Mouse (Mus musculus) CD4-positive, CD25-positive, alpha-beta regulatory T cell, adult 2 months (primary cell): ENCODE results near the gene Pcdh17.

Experiments used
- DNase-seq: peaks from one replicate; pipeline ENCODE4 v3.0.0-alpha.2; 2012; ENCODE audit warnings: low read depth, low spot score

Pcdh17 gene

DNA sequence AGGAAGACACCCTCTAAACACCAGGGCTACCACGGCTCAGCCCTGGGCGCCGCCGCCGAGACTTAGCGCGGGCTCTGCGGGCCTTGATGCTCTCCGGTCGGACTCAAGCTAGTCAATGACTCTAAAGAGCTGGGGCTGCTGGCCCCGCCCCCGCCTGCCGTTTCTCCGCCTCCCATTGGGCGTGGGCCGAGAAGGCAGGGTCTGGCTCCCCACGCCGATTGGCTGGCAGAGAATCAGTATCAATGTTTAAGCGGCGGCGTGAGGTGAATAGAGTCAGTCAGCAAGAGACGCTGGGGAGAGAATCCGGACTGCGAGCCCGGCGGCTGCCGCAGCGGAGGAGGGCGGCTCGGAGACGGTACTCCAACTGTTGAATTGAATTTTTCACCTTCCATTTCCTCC is at the start of gene Pcdh17:
Gene Pcdh17, plus strand, starts transcription at position 276 of the 399 bp plus-strand sequence.
- DNase-seq: peak; percentile 70

DNA sequence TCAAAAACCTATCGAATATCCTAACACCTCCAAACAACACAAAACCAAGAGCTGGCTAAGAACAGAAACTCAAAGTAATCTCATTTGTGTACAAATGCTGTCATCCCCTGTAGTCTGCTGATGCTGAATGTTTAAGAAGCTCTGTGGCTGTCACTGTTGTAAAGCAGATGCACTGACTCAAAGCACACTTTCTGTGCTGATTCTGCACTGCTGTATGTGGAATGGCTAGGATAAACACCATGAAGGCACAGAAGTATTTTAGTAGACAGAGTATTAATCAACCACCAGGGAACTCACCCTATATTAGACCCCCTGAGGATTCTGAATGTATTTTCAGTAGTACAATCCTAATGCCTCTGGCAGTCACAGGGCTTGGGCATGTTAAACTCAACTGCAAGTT is 46.2 kb upstream of the Pcdh17 start:
- DNase-seq: no peak

DNA sequence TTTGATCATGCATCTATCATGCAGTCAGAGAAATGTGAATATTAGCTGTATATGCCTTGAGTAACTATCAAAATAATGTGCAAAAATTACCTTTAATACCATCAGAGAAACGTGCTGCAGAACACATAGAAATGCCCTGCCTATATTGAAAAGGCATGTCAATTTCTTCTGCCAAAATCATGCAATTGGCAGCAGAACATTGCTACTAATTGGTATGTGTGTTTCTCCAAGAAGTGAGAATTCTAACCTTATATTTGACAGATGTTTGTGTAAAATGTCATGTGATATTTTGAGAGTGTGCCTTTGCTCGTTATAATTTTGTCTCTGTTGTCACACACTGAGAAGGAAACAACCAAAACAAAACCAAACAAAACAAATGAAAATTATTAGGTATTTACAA is 18.6 kb upstream of the Pcdh17 start:
- no peak for DNase-seq

DNA sequence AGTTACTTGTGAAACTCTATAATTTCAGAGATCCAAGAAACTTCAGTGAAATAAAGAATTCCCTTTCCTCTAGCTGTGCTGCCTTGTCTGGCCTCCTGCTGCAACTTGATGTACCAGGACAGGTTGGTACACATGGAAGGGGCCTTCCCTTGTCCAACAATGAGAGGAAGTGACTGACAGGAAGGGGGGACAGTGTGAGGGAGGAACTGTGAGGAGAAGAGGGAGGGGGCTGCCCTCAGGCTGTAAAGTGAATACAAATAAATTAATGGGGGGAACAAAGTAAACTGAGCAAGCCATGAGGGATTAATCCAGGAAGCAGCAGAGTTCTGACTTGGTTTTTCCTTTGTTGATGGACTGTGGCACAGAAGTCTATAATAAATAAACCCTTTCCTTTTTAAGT is 16.7 kb upstream of the Pcdh17 start:
- no peak for DNase-seq

DNA sequence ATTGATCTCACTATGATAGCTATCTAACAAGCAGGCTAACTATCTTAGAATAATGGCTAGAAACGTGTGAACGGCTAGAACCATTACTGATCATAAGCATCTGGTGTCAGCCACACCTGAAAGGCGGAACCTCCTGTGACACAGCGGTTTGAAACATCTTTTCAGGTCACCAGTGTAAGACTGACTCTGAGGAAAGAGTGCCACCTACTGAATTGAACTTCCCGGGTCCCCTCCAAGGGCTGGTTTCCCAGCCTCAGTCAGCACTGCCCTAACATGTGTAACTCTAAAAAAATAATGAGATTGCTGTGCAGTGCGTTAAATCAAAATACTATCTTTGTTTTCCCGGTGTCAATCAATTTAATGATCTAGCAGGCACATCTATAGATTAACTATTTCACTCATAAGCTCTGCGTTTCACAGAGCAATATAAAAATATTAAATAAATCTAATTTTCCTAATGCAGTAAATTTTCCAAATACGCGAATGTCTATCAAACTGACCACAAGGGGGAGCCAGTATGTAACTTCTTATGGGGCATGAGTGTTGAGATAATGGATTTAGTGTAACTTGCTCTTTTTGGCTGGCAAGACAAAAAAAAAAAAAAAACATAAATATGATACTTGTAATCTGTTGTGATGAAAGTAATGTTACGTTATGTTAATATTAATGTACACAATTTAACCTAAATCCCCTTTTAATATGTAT is 5.1 kb upstream of the Pcdh17 start:
- DNase-seq: peak; percentile 36

DNA sequence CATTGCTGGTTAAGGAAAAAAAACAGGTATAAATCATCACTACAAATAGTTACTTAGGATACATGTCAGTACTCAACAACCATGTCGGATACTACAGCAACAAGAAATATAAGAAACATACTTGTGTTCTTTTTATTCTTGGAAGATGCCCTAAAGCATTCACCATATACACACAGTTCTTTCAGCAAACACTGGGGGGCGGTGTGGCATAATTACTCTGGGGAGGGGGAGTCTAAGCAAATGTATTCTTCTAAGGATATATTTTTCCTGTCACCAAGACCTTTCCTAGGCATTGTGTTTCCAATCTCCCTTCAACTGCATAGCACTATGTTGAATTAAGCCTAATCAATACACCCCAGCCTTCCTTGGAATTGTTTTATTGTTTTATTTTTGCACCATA is 2.5 kb upstream of the Pcdh17 start:
- peak; percentile 2 for DNase-seq

DNA sequence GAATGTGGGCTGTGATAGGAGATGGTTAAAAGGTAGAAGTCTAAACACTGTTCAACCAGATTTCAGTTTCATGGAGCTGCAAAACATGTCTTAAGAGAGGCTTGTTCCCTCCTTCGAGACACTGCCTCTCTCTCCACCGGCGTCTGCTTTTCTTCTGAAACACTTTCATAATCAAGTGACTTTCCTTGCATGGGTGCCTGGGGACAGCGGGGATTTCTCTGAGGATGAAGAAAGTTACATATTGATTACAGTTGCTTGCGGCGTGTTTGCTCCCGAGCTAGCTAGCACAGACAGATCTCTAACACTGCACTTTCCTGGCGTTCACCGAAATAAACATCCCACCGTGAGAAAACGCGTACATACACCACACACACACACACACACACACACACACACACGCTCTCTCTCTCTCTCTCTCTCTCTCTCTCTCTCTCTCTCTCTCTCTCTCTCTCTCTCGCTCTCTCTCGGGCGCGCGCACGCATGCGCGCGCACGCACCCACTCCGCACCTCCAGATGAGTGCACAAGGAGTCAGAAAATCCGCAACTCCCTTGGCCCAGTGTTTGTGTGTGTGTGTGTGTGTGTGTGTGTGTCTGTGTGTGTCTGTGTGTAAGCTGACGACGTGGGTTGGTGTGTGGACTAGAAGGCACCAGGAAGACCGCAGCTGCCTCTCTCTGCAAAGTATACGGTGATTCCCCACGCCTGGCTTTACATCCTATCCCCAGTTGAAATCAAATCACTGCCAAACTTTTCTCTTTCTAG is 655 bp upstream of the Pcdh17 start:
- peak; percentile 1 for DNase-seq

DNA sequence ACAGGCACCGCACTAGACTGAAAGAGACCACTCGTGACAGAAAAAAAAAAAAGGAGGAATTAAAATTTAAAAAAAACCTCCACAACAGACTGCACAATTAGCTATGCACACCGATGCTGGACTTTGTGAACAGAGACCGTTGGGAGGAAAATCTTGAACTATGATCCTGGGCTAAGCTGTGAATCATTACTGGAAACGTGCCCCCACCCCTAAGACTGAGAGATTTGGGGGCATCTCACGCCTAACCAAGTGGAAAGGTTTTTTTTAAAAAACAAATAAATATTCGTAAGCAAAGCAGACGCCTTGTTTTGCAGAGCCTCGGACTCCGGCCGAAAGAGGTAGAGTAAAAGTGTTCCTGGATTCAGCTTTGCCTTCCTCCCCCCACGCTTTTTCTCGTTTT is 398 bp downstream of the Pcdh17 start:
- no peak for DNase-seq

DNA sequence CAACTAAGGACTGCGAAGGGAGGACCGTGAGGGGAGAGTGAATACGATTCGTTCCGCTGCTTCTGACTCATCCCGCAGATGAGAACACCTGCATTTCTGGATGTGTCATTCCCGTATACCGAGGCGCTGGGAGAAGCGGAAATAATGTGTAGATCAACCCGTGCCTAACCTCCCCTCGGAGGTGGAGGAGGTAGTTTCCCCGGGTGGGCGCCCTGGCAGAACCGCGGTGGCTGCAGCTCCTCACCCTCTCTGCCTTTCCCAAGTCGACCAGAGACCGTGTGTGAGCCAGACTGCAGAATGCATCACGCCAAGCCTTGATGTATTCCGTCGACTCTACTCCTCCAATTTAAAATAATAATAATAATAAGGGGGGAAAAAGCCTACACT is 906 bp downstream of the Pcdh17 start:
- peak; percentile 1 for DNase-seq

DNA sequence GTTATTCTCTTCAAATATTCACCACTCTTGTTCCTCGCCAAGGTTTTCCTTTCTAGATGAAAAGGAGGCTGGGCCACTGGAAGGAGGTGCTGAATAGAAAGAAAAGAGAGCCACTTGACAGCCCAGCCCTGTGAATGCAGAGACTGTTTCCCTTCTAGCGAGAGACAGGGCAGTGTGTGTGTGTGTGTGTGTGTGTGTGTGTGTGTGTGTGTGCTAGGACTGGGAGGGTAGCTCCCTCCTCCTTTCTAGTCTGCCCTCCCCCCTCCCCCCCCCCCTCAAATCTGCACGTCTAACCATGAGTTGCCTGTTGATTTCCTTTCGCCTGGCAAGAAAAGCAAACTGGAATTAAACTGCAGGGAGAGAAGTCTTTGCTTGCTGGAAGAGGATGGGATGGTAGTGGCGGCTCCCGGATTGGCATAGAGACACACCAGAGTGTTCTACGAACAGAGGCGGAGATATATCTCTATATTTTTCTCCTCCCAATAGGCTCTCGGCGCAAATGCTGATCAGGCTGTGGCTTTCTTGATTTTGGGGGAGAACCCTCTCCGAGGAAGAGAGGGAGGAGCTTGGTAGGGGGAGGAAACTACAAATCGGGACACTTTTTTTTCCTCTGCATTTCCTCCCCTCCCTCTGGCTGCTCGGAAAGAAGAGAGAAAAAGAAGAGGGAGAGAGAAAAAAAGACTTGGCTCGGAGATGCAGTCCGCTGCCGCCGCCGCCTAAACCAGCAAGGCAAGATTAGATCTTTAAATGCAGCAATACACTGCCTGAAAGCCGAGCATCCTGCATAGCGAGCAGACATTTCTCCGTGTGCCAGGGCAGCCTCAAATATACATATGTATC is 1.5 kb downstream of the Pcdh17 start:
- DNase-seq: peak; percentile 1

DNA sequence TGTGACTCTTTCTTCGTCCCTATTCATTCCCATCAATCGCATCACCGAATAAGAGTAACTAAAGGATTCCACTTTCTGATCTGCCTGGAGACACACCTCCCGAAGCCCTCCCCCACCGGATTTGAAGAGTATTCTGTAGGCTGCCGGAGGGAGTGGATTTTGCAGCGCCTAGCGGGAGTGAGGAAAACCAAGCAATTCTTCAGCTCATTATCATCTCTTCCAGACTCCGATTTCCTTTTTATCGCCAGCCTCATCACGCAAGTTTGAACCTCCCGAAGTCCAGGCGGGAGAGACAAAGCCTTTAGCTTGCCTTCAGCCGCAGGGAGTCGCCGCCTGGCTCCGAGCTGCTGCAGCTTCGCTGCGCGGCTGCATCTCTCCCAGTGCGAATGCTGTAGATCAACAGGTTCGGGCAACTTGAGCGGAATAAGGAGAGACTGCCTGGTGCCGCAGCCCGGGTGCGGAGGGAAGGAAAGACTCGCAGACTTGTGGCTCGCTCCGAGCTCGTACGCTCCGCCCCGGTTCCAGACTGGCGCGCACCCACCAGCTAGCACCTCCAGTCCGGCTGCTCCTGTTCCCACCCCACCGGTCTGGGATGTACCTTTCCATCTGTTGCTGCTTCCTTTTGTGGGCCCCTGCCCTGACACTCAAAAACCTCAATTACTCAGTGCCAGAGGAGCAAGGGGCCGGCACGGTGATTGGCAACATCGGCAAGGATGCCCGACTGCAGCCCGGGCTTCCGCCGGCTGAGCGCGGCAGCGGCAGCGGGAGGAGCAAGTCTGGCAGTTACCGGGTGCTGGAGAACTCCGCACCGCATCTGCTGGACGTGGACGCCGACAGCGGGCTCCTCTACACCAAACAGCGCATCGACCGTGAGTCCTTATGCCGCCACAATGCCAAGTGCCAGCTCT is 2.4 kb downstream of the Pcdh17 start:
- no peak for DNase-seq

DNA sequence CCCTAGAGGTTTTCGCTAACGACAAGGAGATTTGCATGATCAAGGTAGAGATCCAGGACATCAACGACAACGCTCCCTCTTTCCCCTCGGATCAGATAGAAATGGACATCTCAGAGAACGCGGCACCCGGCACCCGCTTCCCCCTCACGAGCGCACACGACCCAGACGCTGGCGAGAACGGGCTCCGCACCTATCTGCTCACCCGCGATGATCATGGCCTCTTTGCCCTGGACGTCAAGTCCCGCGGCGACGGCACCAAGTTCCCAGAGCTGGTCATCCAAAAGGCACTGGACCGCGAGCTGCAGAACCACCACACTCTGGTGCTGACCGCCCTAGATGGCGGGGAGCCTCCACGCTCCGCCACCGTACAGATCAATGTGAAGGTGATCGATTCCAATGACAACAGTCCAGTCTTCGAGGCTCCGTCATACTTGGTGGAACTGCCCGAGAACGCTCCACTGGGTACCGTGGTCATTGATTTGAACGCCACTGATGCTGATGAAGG is 3.1 kb downstream of the Pcdh17 start:
- DNase-seq: no peak

DNA sequence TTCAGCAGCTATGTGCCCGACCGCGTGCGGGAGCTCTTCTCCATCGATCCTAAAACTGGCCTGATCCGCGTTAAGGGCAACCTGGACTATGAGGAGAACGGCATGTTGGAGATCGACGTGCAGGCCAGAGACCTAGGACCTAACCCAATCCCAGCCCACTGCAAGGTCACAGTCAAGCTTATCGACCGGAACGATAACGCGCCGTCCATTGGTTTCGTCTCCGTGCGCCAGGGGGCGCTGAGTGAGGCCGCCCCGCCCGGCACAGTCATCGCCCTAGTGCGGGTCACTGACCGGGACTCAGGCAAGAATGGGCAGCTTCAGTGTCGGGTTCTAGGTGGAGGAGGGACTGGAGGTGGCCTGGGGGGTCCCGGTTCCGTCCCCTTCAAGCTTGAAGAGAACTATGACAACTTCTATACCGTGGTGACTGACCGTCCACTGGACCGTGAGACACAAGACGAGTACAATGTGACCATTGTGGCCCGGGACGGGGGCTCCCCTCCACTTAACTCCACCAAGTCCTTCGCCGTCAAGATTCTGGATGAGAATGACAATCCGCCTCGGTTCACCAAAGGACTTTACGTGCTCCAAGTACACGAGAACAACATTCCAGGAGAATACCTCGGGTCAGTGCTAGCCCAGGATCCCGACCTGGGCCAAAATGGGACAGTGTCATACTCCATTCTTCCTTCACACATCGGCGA is 3.7 kb downstream of the Pcdh17 start:
- peak; percentile 2 for DNase-seq

DNA sequence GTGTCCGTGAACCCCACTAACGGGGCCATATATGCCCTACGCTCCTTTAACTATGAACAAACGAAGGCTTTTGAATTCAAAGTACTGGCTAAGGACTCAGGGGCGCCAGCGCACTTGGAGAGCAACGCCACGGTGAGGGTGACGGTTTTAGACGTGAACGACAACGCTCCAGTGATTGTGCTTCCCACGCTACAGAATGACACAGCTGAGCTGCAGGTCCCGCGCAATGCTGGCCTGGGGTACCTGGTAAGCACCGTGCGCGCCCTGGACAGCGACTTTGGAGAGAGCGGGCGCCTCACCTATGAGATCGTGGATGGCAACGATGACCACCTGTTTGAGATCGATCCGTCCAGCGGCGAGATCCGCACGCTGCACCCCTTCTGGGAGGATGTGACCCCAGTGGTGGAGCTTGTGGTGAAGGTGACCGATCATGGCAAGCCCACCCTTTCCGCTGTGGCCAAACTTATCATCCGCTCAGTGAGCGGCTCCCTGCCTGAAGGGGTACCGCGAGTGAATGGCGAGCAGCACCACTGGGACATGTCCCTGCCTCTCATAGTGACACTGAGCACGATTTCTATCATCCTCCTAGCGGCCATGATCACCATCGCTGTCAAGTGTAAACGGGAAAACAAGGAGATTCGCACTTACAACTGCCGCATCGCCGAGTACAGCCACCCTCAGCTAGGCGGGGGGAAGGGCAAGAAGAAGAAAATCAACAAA is 4.5 kb downstream of the Pcdh17 start:
- no peak for DNase-seq

DNA sequence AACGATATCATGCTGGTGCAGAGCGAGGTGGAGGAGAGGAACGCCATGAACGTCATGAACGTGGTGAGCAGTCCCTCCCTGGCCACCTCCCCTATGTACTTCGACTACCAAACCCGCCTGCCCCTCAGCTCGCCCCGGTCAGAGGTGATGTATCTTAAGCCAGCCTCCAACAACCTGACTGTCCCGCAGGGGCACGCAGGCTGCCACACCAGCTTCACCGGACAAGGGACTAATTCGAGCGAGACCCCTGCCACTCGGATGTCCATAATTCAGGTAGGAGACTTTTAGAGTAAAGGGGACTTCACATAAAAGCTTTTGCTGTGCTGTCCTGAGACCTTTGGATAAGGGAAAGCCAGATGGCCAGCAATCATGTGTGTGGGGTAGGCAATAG is 5.0 kb downstream of the Pcdh17 start:
- no peak for DNase-seq

DNA sequence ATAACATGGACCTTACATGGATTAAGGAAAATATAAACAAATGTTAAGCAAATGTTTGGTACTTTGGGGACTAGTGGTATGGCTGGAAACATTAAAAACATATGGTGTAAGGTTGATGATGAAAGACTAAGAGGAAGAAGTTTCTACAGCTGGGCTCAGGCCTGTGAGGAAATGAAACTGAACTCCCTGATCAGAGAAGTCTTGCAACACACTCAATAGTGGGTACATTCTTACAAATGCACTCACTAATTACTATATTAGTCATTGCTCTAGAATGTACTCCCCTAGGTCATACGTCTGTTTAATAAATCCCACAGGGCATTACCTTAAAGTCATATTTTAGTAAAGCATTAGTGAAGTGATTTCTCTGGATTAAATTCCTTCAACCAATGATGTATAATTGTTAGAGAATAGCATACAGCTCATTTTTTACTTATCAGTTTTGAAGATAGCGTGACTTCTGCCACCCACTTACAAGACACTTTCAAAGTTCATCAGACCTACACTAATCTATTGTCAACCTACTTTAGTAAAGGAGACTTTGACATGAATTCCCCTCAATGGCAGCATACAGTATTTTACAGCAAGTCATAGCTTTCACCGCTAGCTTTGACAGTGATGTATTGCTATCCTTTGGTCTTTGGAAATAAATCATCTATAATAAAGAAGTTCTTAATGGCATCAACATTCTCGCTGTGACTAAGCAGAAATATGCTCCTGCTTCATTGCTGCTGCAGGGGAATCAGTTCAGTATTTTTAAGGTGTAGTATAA is 10.9 kb downstream of the Pcdh17 start:
- DNase-seq: no peak

DNA sequence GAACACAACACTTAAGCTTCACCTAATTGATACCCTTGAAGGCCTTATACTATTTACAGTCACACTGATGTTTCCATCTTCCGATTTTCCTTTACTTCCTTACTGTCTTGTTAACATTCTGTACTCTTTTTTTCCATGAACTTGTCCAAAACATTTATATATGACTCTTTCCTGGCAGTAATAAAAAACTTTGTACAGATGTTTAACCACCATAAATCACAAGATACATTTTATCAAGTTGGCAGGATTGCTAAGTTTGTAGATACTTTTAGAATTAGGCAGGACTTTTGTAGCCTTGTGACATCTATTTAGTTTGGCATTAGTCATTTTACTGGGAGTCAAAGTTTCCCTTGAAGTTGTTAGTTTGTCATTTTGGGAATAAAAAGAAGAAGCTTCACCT is 32.1 kb downstream of the Pcdh17 start:
- no peak for DNase-seq

DNA sequence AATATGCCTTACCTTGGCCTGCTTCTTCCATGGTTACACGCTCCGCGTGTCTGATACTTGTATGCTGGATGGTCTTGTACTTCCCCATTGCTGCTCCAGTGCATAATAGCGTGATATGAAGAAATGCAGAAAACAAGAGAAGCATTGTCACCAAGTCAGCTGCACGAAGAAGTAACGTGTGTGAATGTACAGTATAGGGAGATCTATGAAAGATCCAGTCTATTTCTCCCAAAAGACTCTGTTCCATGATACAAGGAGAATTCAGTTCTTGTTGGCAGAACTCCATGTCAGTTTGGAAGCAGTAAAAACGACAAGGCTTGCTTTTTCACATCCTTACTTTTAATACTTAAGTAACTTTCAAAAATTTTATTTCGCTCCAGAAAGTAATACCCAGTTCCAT is 33.0 kb downstream of the Pcdh17 start:
- no peak for DNase-seq

DNA sequence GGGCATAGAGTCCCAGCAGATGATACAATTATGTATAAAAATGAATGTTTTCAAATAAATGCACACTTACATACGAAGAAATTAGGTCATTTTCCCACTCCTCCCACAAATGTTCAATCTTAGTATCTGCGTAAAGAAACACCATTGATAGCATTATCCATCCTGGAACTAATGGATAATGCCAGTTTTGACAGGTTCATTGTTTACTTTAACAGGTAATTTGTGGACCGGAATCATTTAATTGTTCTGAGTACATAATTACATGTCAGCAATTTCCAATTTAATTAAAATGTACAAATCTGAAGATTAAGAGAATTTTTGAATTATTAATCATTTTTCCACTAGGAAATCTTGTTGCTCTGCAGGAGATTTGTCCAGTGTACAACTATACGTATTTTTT is 33.5 kb downstream of the Pcdh17 start:
- no peak for DNase-seq
